Mouse (Mus musculus) adrenal gland, adult 2 months (tissue): ENCODE results near the gene Msantd1. TPM values are rescaled to one million over a fixed set of nuclear protein-coding genes. Genes with fewer than 3 reads are reported as not detected.

Experiments
- DNase-seq: peaks from one replicate; pipeline ENCODE4 v3.0.0; 2021
- polyA plus RNA-seq: library from polyadenylated mRNA; depleted of rRNA; stranded (reverse); fragments of >200 nt; gene quantifications from 2 replicates; pipeline ENCODE4 v1.2.3, GENCODE M21; 2012; rRNA removed
- total RNA-seq, 2 experiments: library from RNA; stranded (reverse); gene quantifications; 2 replicates each; pipeline ENCODE4 v1.2.3; 2021

The Msantd1 gene
- total and polyA plus RNA-seq, 3 experiments: 0.45 to 3.6 (median 2.6) TPM

- no peak for DNase-seq
Observed at GRCm38 (mm10) chr5:34972471-34972870, 64.7 kb downstream of the Msantd1 start.

Other genes with a start within 250 kb of the Msantd1 start
- 10 to 100 TPM; 21.3 to 26.1 TPM for gene Nop14, start 247.9 kb upstream of the Msantd1 start, total RNA-seq
- gene Nop14, start 247.9 kb upstream of the Msantd1 start, polyA plus RNA-seq: 6.7 and 9.1 TPM in 2 replicates
- gene Grk4, start 247.6 kb upstream of the Msantd1 start, total RNA-seq: 1 to 10 TPM; 2.5 to 2.8 TPM
- 1.1 and 1.6 TPM in 2 replicates for gene Grk4, start 247.6 kb upstream of the Msantd1 start, polyA plus RNA-seq
- gene Htt, start 146.3 kb upstream of the Msantd1 start, total RNA-seq: 10 to 100 TPM; 25.6 to 36.4 TPM
- 8.8 and 12.1 TPM in 2 replicates for gene Htt, start 146.3 kb upstream of the Msantd1 start, polyA plus RNA-seq
- 10 to 100 TPM; 15.0 to 25.8 TPM for gene Rgs12, start 41.4 kb downstream of the Msantd1 start, total RNA-seq
- 34.7 and 39.2 TPM in 2 replicates for gene Rgs12, start 41.4 kb downstream of the Msantd1 start, polyA plus RNA-seq
- gene Hgfac, start 133.5 kb downstream of the Msantd1 start, total RNA-seq: 1 to 10 TPM in 1 of 2 experiments, under 1 TPM in 1; 0.90 to 2.8 TPM
- 1.1 and 1.5 TPM in 2 replicates for gene Hgfac, start 133.5 kb downstream of the Msantd1 start, polyA plus RNA-seq
- 10 to 100 TPM in 1 of 2 experiments, 1 to 10 TPM in 1; 4.8 to 17.0 TPM for gene Dok7, start 148.8 kb downstream of the Msantd1 start, total RNA-seq
- gene Dok7, start 148.8 kb downstream of the Msantd1 start, polyA plus RNA-seq: 12.4 and 12.7 TPM in 2 replicates
- gene Lrpap1, start 197.8 kb downstream of the Msantd1 start, total RNA-seq: 100 to 1,000 TPM; 112 to 116 TPM
- gene Lrpap1, start 197.8 kb downstream of the Msantd1 start, polyA plus RNA-seq: 31.4 and 36.7 TPM in 2 replicates